Mouse (Mus musculus) small intestine, adult 2 months (tissue): ENCODE measurements at regions not wholly inside any gene's neighbourhood (a gene's known extent, or its start where the extent isn't known, plus 50 kb on each side); places are given as distances from the start of the nearest gene placed in this dataset.

Source experiments
- H3K27ac ChIP-seq: fragments of 200-500 bp; 2 replicates; pipeline ENCODE4 v1.5.1; 2012; ENCODE audit warnings: low read depth, low read length, control low read depth, inconsistent platforms; ENCODE audit not compliant: insufficient read depth
- H3K27me3 ChIP-seq: fragments of 200-500 bp; 2 replicates; pipeline ENCODE4 v1.6.1; 2012; ENCODE audit warnings: mild to moderate bottlenecking, moderate library complexity, low read length, inconsistent platforms; ENCODE audit not compliant: control insufficient read depth, insufficient read depth
- H3K36me3 ChIP-seq: fragments of 200-500 bp; 2 replicates; pipeline ENCODE4 v1.6.1; 2012; ENCODE audit warnings: mild to moderate bottlenecking, low read length, control low read depth, inconsistent platforms; ENCODE audit not compliant: control insufficient read depth, insufficient read depth
- H3K4me1 ChIP-seq: fragments of 200-500 bp; 2 replicates; pipeline ENCODE4 v1.6.1; 2012; ENCODE audit warnings: low read length, inconsistent platforms, mixed read lengths; ENCODE audit not compliant: control insufficient read depth, insufficient read depth, insufficient read length
- H3K4me3 ChIP-seq: fragments of 200-500 bp; 2 replicates; pipeline ENCODE4 v1.5.1; 2012; ENCODE audit warnings: low read depth, mild to moderate bottlenecking, control low read depth, inconsistent platforms, low read length, moderate library complexity
- CTCF ChIP-seq: fragments of 200-500 bp; IDR thresholded peaks from 2 replicates; pipeline ENCODE4 v1.5.1; 2012; ENCODE audit warnings: low read depth, mild to moderate bottlenecking, control low read depth, inconsistent platforms, low read length, moderate library complexity, mixed read lengths; ENCODE audit not compliant: insufficient replicate concordance, insufficient read length; ENCODE audit errors: extremely low read depth
- POLR2A ChIP-seq: fragments of 200-500 bp; IDR thresholded peaks from 2 replicates; pipeline ENCODE4 v1.6.1; 2012; ENCODE audit warnings: low read depth, mild to moderate bottlenecking, control low read depth, inconsistent platforms, low read length, moderate library complexity
- WGBS: fragments of 180-500 bp; shearing (Covaris S2); methylation state at CpG from one replicate; pipeline ENCODE4 v1.1.7; 2018; 5-methylcytosine and 5-hydroxymethylcytosine counted together

DNA sequence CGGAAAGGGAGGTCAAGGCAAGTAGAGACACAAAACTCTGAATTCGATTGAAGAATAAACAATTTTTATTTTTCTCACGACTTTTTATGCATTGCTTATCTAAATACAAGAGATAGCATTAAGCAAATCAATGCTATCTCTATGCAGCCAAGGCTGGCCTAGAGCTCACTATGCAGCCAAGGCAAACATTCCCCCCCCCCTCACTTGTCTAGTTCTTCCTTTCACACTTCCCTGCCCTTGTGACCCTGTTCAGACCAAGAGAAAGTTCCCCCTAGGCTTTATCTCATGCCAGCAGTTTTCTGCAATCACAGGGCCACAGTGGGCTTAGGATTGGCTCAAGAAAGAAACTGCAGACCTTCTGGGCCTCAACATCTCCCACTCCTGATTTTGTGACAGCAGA, 417.9 kb upstream of the Rag2 start:
- Histone ChIP-seq H3K36me3 (no peaks in the 10 kb centered on the region), H3K27ac (no peak overlapping the region), H3K27me3 (no peaks in the 10 kb centered on the region), H3K4me3 (no peak overlapping the region), H3K4me1 (no peaks in the 10 kb centered on the region)
- WGBS, result 48% methylated on average over 3 of the region's 3 CpGs
- TF ChIP-seq CTCF (no peak), POLR2A (no peak)

DNA sequence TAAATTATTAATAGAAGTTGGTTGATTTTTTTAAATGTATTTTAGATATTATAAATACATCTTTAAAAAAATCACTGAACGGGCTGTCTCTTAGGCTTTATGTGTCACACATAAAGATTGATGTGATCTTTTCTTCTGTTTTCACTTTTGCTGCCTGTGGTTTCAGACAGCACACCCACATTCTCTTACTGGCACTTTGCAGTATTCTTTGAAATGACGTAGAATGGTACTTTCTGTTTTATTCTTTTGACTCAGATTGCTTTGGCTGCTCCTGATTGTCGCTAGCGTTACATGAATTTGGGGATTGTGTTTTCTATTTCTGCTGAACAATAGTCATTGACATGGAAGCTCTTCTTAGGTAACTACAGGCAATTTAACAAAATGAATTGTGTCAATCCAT, 415.4 kb upstream of the Rag2 start:
- TF ChIP-seq POLR2A (no peak), CTCF (no peak)
- Histone ChIP-seq H3K4me1 (no peaks in the 10 kb centered on the region), H3K4me3 (no peak overlapping the region), H3K36me3 (no peaks in the 10 kb centered on the region), H3K27ac (no peak overlapping the region), H3K27me3 (no peaks in the 10 kb centered on the region)
- WGBS, result 80% methylated on average over 4 of the region's 4 CpGs

DNA sequence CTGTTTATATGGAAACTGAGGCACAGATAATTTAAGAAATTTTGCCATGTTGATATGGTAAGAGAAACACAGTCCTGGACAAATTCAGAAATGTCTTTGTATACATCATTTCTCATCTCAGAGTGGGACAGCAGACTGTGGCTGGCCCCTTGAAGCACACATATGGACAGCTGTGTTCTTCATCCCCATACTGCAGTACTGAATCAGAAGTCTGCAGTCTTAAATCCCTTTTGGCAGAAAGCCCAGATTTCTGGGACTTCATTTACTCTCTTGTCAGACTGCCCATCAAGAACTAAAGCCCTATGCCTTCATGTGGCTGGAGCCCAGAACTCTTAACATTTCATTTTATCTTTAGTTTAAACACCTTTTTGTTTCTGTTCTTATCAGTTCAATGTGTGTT, 403.8 kb upstream of the Rag2 start:
- no peak overlapping the region for H3K27ac ChIP-seq
- H3K4me1 ChIP-seq, result no peaks in the 10 kb centered on the region
- no peaks in the 10 kb centered on the region for H3K27me3 ChIP-seq
- TF ChIP-seq POLR2A (no peak), CTCF (no peak)
- no peaks in the 10 kb centered on the region for H3K36me3 ChIP-seq
- no peak overlapping the region for H3K4me3 ChIP-seq

DNA sequence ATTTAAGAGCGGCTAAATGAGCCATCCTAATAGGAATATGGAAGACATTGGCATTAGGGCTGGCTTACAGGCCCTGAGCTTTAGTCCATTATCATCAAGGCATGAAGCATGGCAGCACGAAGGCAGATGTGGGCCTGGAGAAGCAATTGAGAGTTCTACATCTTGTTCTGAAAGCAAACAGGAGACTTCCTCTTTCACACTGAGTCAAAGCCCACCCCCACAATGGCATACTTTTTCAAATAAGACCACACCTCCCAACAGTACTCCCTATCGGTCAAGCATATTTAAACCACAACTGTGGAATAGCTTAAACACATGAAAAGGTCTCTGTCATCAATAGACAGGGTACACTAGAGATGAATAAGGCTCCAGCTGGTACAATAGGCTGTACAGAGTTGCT, 381.5 kb upstream of the Rag2 start:
- no peak for TF ChIP-seq CTCF
- TF ChIP-seq POLR2A, result no peak
- no peak overlapping the region for H3K27ac ChIP-seq
- H3K27me3 ChIP-seq, result no peaks in the 10 kb centered on the region
- no peaks in the 10 kb centered on the region for H3K4me1 ChIP-seq
- no peak overlapping the region for H3K4me3 ChIP-seq
- WGBS, result 81% methylated on average over 3 of the region's 3 CpGs
- H3K36me3 ChIP-seq, result no peaks in the 10 kb centered on the region

DNA sequence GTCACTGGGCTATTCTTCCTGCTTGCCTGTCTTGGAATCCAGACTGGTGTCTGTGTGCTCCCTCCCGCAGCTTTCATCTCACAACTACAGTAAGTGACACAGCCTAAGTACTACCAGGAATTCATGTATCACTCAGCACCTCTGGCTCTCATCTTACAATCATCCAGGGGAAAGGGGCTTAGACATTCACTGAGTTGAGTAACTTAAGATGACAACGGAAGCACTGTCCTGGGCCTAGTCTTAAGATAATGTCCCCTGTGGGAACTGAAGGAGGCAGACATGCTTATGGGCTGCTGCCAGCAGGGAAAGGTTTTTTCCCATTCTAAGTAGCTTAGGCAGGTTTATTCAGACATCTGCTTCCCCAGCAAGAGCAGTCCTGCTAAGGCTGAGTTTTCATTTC, 377.4 kb upstream of the Rag2 start:
- H3K36me3 ChIP-seq, result no peaks in the 10 kb centered on the region
- no peaks in the 10 kb centered on the region for H3K27me3 ChIP-seq
- TF ChIP-seq POLR2A (no peak), CTCF (no peak)
- H3K4me3 ChIP-seq, result no peak overlapping the region
- no peaks in the 10 kb centered on the region for H3K4me1 ChIP-seq
- 84% methylated on average over 2 of the region's 2 CpGs for WGBS
- H3K27ac ChIP-seq, result no peak overlapping the region

- Histone ChIP-seq H3K36me3 (no peaks in the 10 kb centered on the region), H3K4me1 (no peaks in the 10 kb centered on the region), H3K27ac (no peak overlapping the region), H3K4me3 (no peak overlapping the region), H3K27me3 (no peaks in the 10 kb centered on the region)
- TF ChIP-seq CTCF (no peak), POLR2A (no peak)
- WGBS, result 79% methylated on average over 3 of the region's 3 CpGs
Measured at GRCm38 (mm10) chr2:101252228-101252627, 372.3 kb upstream of the Rag2 start.

DNA sequence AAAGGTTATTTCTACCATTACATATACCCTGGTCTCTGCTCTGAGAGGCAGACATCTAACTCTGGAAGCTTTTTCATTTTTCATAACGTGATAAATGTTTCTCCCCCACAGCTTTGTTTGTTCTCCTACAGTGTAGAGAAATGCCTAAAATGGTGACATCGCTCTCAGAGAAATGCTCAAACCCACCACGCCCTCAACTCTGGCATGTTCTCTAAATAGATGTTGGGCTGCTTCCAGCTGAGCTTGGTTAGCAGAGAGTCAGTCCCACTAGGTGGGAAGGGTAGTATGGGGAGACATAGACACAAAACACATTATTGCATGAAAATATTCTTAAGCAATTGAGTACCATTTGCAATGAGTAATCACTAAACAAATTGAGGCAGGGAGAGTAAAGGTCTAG, 368.1 kb upstream of the Rag2 start:
- H3K27me3 ChIP-seq, result no peaks in the 10 kb centered on the region
- TF ChIP-seq POLR2A (no peak), CTCF (no peak)
- H3K27ac ChIP-seq, result no peak overlapping the region
- H3K4me1 ChIP-seq, result no peaks in the 10 kb centered on the region
- 61% methylated on average over 3 of the region's 3 CpGs for WGBS
- no peak overlapping the region for H3K4me3 ChIP-seq
- no peaks in the 10 kb centered on the region for H3K36me3 ChIP-seq

- Histone ChIP-seq H3K4me1 (no peaks in the 10 kb centered on the region), H3K36me3 (no peaks in the 10 kb centered on the region), H3K27me3 (no peaks in the 10 kb centered on the region), H3K4me3 (no peak overlapping the region), H3K27ac (no peak overlapping the region)
- TF ChIP-seq POLR2A, result no peak
- 53% methylated on average over 4 of the region's 4 CpGs for WGBS
Measured at GRCm38 (mm10) chr2:101263934-101264333, 360.6 kb upstream of the Rag2 start.
